Mouse (Mus musculus) large intestine, adult 2 months (tissue): ENCODE data around the gene Lpar3. TPM values are rescaled to one million over a fixed set of nuclear protein-coding genes. Genes with fewer than 3 reads are reported as not detected.
"Not testable (repeated sequence)": the region's sequence is repeated elsewhere in the genome, so short reads cannot be mapped to it uniquely, and the experiment has no call there.

Source experiments
- DNase-seq: peaks from one replicate; pipeline ENCODE4 v3.0.0-alpha.2; 2012; ENCODE audit warnings: low read depth, low spot score
- WGBS: fragments of 180-500 bp; shearing (Covaris S2); methylation state at CpG from one replicate; pipeline ENCODE4 v1.1.7; 2018; 5-methylcytosine and 5-hydroxymethylcytosine counted together
- polyA plus RNA-seq: library from polyadenylated mRNA; depleted of rRNA; stranded (reverse); fragments of >200 nt; gene quantifications from 2 replicates; pipeline ENCODE4 v1.2.3, GENCODE M21; 2012

Gene Lpar3
- polyA plus RNA-seq, 1 experiment: 1.5 TPM

DNA sequence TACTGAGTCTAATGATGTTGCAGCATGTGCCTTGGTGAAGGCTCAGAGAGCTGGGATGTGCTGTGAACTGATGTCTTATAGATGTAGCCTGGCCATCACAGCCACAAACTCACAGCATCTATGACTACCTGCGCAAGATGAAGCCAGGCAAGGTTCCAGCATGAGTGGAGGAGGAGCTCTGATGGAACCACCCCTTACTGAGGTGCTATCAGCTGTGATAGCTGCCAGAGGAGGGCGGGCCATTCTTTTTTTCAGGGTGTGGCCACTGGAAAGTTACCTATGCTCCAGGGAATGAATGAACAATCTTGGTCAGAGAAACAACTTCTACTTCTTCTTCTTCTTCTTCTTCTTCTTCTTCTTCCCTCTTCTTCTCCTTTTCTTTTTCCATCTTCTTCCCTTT is 14.1 kb upstream of the Lpar3 start:
- no peak for DNase-seq
- 36% methylated on average over 2 of the region's 2 CpGs for WGBS

DNA sequence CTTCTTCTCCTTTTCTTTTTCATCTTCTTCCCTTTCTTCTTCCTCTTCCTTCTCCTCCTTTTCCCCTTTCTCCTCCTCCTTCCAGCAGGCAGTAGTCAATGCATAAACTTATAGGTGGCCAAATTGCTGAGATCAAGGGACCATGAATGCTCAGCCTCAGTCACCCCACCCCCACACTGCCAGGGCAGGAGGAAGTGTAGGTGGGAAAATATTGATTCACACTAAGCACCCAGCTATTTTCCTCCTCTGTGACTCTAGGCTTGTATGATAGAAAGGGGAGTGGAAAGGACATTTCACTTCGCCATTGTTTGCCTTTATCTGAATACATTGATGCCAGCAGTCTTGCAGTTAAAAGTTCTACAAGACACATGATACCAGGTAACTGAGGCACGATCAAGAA is 13.3 kb upstream of the Lpar3 start:
- 37% methylated on average over 2 of the region's 2 CpGs for WGBS
- DNase-seq: no peak

DNA sequence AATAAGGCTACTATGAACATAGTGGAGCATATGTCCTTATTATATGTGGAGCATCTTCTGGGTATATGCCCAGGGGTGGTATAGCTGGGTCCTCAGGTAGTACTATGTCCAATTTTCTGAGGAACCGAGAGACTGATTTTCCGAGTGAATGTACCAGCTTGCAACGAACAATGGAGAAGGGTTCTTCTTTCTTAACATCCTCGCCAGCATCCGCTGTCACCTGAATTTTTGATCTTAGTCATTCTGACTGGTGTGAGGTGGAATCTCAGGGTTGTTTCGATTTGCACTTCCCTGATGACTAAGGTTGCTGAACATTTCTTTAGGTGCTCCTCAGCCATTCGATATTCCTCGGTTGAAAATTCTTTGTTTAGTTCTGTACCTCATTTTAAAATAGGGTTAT is 11.0 kb upstream of the Lpar3 start:
- WGBS: 93% methylated on average over 8 of the region's 8 CpGs
- DNase-seq: not testable (repeated sequence)

DNA sequence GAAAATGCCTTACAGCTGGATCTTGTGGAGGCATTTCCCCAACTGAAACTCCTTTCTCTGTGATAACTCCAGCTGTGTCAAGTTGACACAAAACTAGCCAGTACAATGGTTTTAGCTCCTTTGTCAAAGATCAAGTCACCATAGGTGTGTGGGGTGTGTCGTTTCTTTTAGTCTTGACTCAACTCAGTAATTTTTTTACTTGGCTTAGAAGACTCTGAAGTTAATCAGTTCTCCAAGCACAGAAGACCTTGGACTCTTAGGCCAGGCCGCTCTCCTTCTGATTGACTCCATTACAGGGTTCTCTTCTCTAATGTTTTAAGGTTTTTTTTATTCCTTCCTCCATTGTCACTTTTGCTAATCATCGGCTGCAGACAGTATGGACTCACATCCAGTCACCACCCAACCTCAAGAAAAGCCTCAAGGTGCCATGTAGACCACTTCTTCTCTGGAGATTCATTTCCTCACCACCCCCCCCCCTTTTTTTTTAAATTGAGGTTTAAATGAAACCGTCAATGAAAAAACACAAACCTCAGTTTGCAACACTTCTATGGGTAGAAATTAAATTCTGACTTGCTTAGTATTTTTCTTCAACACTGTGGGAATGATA is 9.5 kb upstream of the Lpar3 start:
- 91% methylated on average over 4 of the region's 4 CpGs for WGBS
- DNase-seq: no peak

DNA sequence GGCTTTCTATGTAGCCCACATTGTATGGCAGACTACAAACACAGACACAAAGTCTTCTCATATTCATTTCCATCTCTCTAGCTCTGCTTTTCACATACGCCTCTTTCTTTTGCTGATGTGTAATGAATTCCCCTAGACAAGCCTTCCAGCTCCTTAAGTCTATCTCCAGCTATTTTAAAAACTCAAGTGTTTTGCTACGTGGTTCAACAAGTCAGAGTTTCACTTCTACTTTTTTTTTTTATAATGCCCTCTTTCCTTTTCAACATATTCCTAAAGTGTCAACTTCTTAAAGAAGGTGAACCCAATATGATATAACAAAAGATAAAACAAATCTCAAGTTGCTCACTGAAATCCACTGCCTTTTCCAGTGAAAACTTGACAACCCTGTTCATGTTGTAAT is 8.8 kb upstream of the Lpar3 start:
- DNase-seq: no peak
- WGBS: 81% methylated on average over 2 of the region's 2 CpGs

DNA sequence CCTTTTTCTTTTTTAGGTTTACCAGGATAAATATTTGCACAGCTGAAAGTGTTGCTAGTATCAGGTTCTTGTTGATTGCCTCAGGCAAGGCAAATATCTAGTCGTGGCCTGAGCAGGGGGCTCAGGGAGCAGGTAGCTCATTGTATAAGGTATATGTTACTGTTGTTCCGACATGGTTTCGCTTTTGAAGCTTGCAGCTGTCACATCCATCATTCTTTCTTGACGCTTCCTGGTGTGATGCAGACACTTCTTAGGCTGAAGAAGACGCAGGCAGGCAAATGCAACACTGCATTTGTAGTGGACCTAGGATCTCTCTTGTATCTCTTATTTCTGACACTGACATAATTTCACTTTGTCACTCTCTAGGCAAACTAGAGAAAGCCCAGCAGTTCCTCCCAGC is 7.4 kb upstream of the Lpar3 start:
- DNase-seq: no peak
- 32% methylated on average over 5 of the region's 5 CpGs for WGBS

DNA sequence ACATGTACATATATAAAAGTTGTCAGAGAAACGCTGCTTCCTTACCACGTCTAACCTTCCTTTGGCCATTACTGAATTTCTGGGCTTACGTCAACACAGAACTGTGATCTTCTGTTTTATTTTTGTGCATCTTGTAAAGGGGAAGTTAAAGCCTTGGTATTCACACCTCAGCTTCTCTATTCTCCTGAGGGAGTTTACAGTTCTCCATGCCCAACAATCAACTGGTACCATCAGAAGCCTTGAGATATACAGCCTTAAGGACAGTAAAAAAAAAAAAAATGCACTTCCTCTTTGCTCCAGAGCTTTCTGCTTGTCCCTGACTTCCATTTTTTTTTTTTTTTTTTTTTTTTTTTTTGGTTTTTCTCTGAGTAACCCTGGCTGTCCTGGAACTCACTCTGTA is 4.2 kb upstream of the Lpar3 start:
- 81% methylated on average over 3 of the region's 3 CpGs for WGBS
- DNase-seq: no peak

DNA sequence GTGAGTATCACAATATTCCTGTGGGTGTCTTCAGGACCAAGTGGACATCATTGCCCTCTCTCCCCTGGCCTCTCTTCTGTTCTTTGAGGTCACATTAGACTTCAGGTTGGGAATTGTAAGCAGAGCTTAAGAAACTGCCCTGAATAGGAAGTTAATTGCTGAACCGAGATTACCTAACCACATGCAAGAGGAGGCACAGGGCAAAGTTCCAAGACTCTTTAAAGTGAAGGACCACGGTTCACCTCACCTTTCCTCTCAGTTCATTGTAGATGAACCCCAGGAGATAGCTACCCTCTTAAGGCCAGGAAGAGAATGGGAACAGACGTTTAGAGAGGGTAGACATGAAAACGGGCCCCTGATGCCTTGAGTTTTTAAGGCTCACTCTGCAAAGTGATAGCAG is 3.5 kb downstream of the Lpar3 start:
- no peak for DNase-seq
- 33% methylated on average over 4 of the region's 4 CpGs for WGBS

DNA sequence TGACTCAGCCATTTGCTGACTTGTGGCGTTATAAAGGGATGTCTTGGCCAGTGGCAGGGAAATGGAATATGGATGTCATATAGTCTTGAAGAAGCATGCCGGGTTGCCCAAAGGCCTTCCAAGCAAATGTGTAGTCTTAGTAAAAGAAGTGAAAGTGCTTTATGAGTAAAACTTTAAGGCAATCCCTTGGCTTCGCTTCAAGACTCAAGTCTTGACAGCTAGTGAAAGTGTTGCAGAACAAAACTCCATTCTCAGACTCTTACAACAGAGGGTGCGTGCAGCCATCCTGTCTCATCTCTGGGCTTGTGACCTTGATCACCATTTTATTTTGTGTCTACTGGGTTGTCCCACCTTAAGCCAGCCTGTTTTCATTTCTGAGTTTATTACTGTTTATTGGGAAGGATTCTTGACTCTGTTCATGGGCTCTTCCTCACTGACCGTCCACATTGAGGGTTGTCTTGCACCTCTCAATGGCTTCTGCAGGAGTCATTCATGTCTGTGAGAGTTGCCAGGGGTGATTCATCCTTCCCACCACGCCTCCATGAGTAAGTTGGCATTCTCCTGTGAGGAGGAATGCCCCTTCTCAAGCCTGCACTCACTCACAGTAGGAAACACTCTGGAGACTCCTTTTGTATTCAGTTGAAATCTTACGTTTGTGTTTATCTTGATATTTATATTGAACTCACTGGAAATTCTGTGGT is 4.4 kb downstream of the Lpar3 start:
- 71% methylated on average over 7 of the region's 7 CpGs for WGBS
- DNase-seq: no peak

DNA sequence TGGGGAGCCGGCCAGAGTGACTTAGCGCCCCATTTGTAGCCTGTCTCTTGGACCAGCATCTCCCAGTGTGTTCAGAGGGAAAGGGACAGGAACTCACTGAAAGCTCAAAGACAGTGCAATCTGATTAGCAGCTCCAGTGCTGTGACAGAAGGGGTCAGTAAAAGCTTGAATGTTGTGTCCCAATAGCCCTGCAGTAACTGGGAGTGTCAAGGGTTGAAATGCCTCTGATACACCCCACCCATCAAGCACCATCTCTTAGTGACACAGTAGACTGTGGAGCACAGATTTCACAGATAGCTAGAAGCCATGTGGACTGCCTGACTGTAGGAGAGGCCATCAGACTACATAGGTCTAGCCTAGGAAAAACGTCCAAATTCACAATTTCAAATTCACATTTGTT is 6.7 kb downstream of the Lpar3 start:
- WGBS: 60% methylated on average over 3 of the region's 3 CpGs
- no peak for DNase-seq

DNA sequence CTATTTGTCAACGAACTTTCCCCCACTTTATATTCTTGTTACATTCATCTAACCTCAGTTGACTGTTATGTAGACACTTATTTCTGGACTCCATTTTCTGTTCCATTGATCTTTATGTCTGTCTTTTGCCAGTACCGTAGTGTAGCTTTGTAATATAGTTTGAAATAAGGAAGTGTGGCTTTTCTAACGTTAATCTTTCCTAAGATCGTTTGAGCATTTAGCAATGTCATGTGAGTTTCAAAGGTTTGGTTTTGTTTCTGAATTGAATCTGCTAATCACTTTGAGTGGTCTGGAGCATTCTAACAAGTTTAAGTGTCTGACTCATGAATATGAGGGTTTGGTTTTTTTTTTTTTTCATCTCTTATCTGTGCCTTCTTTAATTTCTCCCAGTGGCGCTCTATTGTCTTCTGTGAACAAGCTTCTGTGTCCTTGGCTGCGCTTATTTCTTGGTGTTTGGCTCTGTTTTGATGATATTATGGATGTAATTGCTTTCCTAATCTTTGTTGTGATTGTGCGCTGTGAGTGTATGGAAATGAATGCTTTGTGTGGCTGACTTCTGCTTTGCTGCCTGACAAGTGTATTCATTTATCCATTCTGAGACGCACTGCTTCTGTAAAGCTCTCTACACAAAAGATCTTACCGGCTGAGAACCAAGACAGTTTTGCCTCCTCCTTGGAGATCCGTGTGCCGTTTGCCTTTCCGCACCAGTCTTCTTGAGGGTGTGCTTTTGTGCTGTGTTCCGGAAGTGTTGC is 8.0 kb downstream of the Lpar3 start:
- 80% methylated on average over 13 of the region's 13 CpGs for WGBS
- DNase-seq: no peak

DNA sequence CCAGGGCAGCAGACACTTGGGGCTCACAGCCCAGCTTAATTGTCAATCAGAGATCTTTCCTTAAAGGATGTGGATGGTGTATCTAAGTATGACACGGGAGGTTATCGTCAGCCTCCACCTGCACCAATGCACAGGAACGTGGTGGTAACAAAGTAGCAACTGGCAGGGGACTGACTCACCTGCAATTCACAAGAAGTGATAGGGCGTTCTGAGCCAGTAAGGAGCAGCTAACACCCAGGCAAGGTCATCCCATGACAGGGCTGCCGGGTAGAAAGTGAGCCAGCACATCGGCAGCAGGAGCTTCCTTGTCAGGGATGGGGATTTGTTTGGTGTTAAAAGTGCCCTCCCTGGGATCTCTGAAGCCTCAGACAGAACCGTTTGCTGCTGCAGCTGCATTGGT is 11.9 kb downstream of the Lpar3 start:
- no peak for DNase-seq
- WGBS: 43% methylated on average over 7 of the region's 7 CpGs

DNA sequence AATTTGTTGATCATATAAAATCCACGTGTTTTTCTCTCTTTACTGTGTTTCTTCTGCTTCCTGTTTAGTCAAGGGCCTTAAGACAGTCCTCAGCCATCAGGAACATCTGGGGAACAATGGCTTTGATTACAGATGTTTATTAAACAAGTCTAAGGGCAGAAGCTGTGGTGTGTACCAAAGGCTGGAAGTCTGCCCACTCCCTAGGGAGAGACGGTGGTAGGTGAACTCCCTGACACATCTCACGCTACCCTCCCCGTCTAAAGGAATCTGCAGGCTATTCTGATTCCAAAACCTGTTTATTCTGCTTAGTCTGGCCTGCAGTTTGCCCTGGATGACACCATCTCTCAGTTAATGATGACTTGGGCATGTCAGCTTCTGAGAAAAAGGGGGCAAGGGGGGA is 13.0 kb downstream of the Lpar3 start:
- no peak for DNase-seq
- 36% methylated on average over 4 of the region's 4 CpGs for WGBS

DNA sequence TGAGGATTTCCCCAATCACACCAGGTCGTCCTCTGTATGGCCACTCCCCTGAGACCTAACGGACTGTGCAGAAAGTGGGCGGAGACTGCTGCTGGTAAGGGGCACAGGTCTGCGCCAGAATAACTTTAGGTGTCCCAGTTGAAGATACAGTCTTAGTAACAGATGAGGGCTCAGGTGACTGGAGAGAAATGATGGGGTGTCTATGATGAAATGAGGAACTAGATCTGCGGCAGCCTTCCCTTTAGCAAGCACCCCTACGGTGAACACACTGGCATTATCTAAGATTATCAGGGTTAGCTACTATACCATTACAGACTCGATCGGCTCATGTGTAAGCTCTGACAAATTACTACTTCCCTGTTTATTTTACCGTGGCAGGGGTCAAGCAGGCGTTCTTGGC is 13.8 kb downstream of the Lpar3 start:
- no peak for DNase-seq
- 45% methylated on average over 10 of the region's 10 CpGs for WGBS

DNA sequence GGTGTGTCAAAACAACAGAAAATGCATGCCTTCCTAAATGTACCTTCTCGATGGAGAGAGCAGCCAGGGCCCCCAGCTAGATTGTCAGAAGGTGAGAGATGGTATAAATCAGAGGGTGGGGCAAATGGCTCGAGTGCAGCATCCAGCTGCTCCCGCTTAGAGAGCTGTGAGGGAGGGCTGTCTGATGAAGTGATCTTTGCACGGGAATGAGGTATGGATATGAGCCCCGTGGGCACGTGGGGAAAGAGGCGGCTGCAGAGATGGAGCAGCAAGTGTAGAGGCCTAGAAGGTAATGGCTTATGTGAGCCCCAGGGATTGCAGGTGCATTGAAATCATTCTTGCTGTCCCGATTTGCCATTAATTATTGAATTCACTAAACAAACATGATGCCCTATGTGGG is 15.5 kb downstream of the Lpar3 start:
- 37% methylated on average over 8 of the region's 8 CpGs for WGBS

DNA sequence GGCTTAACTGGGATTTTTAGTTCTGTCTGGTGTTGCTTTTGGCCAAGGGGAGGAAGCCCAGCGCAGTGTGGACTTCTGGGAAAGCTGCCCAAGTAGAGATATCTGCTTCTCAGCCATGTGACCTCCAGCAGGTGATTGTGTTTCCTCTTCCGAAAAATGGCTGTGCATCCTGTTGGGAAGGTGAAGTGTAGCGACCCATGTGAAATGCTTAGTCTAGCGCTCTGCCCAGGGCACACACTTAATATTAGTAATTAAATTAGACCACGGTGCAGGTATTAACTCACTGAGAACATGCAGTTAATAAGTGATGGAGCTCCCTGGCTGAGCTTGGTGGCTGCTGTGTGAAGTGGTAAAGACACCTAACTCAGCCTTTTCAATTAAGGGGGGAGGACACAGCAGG is 16.9 kb downstream of the Lpar3 start:
- 88% methylated on average over 5 of the region's 5 CpGs for WGBS
- DNase-seq: no peak

More for the DNA sequence above, 15.5 kb downstream of the Lpar3 start:
- no peak for DNase-seq

DNA sequence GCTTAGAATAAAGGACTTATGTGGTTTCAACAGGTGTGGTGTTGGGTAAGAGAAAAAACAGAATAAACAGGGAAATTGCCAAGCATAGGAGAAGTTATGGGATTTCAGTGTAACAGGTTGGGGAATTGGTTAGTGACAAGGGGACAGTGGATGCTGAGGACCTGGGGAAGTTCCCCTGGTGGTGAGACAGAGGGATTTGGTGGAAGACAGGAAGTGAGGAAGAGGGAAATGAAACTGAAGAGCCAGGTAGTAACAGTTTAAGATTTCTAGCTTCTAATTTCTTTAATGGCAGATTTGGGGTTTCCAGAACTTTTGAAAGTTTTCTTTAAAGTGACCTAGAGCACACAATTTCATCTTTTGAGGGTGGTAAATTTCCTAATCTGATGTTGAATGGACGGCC is 23.9 kb downstream of the Lpar3 start:
- no peak for DNase-seq
- WGBS: 83% methylated on average over 1 of the region's 1 CpGs

DNA sequence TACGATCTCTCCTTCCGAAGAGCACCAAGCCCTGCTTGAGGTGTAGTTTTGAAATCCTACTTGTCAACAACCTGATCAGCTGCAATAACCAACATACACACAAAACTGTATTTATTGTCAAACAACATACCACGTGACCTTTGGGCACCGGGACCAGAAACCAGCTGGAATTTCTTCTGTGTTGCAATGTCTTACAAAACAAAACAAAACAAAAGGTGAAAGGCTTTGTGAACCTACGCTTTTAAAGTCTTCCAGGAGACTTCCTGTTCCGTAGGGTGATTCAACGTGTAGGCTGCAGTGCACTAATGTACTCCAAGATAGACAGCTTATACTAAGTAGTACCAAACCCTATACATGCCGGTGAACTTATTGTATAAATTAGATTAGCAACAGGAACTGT is 25.8 kb downstream of the Lpar3 start:
- DNase-seq: no peak
- 65% methylated on average over 8 of the region's 8 CpGs for WGBS

DNA sequence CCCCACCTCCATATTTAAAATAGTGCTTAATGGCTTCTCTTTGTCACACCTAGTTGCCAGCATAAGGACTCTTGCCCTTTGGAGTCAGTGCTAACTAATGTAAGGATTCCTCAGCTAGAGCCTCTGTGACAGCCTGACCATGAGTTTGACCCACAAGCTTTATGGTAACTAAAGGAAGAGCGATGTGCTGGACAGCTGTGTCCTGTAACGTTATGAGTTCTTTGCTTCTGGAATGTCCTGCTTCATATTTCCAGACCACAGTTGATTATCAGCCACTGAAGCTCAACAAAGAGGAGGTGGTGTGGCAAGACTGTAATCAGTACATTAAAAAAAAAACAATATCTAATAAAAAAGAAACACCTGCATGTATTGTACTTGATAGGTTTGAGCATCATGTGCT is 26.2 kb downstream of the Lpar3 start:
- 66% methylated on average over 2 of the region's 2 CpGs for WGBS
- DNase-seq: no peak

DNA sequence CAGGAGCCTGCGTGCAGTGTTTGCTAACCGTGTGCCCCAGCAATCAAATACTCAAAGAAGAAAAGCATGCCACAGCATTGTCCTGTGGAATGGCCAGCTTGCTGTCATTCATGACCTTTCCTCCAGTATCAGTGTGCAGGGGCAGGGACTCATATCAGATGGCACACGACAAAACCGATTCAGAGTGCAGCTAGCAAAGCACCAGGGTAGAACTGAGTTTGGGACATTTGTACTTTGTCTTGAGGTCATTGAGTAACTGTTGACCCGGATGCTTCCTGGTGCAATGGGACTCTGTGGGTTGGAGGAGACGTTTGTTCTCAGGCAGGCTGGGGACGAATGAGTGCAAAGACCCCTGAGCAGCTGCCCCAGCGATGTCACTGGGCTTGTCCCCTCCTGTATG is 29.1 kb downstream of the Lpar3 start:
- DNase-seq: no peak
- WGBS: 53% methylated on average over 8 of the region's 8 CpGs

DNA sequence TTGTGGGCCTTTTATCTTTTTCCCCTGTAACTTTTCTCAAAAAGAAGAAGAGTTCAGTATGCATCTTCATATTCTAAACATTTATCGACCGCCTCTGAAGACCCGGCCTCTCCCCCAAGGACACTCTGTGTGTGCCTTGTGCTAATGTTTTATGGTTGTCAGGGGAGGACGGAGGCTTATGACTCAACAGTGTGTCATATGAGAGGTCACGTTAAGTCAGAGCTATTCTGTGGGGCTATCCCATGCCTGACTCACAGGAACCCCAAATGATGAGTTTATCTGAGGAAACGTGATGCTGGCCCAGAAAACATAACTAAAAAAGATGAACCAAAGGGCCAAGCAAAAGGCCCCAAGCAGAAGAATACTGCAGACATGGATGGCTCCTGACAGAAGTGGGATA is 31.0 kb downstream of the Lpar3 start:
- WGBS: 55% methylated on average over 6 of the region's 6 CpGs
- DNase-seq: no peak
